Mouse (Mus musculus) urinary bladder, postnatal 4 days (tissue): ENCODE measurements around the gene Stab1.

Experiments
- DNase-seq, 2 experiments: peaks; one replicate each; pipeline ENCODE4 v3.0.0; 2021 to 2022; ENCODE audit warnings: low spot score in 2 of 2

The Stab1 gene

DNA sequence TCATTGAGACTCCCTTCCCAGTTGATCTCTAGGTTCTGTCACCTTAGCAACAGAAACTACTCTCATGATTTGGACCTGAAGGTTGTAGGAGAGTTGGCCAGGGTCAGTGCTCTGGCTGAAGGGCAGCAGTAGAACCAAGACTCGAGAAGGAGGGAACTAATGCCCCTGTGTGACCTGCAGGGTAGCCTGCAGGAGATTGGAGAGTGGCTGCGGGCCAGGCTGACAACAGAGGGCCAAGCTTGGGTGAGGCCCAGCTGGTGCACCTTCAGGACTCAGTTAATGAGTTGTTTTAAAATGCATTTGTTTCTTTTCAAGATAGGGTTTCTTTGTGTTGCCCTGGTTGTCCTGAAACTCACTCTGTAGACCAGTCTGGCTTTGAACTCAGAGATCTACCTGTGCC, 3.4 kb downstream of the Stab1 start:
- DNase-seq = no peak

DNA sequence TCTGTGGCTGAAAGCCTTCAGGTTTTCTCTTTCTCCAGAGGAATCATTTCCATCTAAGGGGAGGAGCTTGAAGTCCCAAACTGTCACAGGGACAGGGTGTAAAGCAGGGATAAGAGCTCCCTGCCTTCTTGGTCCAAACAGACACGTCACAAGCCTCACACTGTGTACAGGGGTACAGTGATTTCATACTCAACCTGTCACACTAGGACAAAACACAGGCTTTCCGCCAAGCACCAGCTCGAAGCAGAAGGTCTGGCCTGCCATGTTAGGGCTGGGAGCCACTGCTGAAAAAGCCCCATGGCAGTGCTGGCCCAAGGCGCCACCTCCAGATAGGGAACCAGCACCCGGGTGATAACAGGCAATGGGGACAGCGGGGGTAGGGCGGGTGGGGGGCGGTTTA, 4.4 kb downstream of the Stab1 start:
- DNase-seq = no peak

DNA sequence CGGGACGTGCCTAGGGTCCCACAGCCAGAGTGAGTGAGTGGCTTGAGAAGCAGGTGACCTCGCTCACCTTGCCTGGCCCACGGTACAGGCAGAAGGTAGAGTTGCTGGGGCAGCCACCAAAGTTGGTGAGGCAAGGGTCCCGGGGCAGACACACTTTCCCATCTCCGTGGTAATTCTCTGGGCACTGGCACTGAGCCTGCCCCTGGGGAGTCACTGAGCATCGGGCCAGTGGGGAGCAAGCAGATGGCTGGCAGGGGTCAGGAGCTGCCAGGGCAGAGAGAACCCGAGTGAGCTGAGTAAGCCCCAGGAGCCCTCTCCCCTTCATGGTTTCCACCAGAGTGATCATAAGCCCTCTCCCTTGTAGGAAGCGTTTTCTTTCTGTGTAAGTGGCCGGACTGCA, 6.8 kb downstream of the Stab1 start:
- no peak for DNase-seq

DNA sequence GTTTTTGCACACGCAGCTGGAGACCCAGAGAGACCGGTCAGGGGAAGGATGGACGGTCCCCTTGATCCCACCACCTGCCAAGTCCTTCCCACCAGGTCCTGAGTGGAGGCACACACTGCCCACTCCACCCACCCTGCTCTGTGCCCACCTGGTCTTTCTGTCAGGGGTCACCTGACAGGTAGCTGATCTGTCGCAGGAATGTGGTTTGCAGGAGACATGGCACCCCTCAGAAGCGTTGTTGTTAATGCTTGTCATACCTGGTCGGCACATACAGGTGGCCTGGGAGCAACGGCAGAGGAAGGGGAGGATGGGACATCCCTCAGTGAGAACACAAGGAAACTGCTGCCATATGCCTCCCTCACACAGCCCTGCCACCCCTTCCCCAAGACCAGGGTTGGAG, 7.2 kb downstream of the Stab1 start:
- no peak for DNase-seq

DNA sequence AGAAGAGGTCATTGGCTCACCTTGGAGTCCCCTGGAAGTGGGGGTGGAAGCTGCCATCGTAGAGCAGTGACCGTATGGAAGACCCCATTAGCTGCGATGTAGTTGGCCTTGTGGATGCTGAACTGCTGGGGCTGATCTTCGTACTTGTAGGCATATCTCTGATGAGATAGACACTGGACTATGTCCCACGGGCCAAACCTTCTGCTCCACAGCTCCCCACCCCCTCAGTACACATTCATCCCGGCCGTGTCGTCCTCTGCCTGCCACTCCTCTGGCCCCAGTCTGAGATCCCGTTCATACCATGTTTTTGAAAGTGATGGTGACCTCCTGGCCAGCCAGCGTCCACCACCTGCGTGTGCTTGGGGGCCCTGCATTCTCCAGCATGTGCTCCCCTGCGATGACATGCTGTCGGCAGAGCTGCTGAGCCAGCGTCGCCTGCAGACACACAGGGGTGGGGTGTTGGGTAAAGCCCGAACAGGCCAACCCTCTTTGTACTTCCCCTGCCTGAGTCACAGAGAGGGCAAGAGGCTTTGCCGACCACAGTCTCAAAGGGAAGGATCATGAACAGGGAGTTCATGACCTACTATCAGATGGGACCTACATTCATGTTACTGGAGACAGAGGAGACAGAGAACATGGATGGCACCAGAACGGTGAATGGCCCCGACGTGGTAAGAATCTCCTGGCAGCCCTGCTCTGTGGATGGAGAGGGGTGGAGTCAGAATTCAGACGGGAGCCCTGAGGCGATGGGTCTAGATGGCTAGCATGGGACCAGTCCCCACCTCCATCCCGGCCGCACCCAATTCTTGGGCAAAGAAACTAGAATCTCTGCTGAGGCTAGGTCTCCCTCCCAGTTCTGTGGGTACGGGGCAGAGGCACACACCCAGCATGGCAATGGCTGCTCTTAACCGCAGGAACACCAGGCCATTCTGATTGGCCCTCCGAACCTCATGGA, 8.0 kb downstream of the Stab1 start:
- no peak for DNase-seq

DNA sequence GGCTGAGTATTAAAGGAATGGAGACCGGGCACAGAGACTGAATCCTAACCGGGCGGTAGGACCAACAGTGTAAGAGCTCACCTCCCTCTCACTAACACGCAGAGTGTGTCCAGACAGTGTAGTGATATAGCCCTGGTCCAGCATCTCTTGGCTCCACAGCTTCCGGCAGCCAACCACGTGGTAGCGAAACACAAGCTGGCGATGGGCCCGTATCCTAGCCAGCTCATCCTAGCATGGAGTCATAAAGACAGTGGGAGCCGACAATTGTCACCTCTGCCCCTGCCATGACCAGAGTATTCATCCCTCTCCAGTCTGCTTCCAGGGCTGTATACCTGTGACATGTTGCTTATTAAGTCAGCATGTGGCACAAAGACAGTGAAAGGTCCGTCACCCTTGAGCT, 22.7 kb downstream of the Stab1 start:
- DNase-seq = no peak

DNA sequence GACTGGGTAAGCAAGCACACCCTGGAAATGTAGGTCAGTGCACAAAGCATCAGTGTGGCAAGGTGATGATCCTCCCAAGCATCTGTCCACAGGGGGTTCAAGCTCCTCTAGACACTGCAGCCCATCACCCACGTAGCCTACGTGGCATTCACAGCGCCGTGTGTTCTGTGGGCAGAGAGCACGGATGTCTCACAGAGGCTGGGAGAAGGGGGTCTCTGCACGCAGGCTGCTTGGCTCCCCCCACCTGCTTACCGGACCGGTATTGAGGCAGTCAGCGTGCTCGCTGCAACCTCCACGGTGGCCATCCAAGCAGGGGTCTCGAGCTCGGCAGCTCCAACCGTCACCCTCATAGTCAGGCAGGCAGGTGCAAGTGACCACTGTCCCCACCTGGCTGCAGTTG, 27.4 kb downstream of the Stab1 start:
- no peak for DNase-seq

DNA sequence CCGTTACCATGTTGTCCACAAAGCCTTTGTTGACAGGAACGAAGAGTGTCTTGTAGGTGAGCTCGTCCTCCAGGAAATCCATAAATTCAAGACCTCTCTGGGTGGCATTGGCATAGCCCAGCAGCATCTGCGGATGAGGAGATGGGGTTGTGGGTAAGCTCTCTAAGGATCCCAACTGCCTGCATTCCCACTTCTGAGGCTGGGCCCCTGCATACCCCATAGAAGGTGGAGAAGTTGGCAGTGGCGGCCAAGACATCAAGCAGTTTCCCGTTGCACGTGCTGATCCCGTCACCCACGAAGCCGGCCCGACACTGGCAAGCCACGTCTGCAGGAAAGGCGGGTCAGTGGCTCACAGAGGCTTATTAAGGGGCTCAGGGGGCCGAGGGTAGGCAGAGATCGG, 28.3 kb downstream of the Stab1 start:
- peak in 1 of 2 experiments; percentile 53 for DNase-seq

DNA sequence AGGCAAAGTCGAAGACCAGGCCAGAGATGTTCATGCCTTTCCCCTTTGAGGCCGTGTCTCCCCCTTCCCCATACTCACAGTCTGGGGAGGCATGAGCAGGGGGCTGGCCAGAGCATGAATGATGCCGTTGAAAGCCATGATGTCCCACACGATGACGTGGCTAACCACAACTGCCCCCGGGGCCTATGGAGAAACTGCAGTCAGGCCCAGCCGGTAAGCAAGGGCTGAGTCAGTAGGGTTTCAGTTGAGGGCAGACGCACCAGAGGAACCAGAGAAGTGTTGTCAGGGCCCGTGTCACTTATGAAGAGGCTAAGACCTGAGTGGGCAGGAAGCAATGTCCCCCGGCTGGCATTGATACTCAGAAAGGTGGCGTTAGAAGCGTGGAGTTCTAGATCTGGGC, 28.8 kb downstream of the Stab1 start:
- DNase-seq = peak in 1 of 2 experiments; percentile 54

DNA sequence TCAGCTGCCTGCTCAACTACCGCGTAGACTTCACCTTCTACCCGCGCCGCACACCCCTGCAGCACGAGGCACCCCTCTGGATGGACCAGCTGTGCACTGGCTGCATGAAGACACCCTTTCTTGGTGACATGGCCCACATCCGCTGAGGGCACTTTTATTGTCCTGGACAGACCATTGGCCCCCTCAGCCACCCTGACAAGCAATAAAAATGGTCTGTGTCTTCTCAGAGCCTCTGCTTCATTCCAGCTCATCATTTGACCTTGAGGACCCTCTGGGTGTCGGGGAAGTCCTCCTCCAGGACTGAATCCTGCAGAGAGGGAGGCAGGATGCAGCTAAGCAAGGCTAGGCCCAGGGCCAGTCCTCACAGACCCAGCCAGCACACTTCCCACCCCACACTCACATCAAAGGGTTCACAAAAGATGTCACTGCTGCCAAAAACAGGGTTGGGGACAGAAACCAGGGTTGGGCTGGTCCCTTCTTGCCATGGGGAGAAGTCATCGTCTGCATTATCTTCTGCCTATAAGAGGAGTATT, 29.5 kb downstream of the Stab1 start:
- DNase-seq = no peak

DNA sequence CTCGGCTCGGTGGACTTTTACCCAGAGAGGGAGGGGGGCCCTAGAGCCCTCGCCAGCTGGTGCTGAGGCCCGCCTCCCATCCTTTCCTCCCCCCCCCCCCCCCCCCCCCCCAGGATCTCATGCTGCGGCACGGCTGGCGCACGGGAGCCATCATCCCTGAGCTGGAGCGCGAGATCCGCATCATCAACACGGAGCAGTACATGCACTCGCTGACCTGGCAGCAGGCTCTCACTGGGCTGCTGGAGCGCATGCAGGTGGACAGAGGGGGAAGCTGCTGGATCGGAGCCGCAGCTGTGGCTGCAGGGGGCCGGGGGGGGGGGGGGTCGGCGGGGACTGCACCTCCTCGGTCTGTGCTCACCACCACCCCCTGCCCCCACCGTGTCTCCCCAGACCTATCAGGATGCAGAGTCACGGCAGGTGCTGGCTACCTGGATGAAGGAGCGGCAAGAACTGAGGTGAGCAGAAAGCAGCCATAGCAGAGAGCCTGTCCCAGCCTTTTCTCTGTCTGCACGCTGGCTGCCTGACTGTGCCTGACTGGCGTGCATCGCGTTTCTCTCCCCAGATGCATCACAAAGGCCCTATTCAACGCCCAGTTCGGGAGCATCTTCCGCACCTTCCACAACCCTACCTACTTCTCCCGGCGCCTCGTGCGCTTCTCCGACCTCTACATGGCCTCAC, 30.1 kb downstream of the Stab1 start:
- DNase-seq = peak in 1 of 2 experiments; percentile 48

DNA sequence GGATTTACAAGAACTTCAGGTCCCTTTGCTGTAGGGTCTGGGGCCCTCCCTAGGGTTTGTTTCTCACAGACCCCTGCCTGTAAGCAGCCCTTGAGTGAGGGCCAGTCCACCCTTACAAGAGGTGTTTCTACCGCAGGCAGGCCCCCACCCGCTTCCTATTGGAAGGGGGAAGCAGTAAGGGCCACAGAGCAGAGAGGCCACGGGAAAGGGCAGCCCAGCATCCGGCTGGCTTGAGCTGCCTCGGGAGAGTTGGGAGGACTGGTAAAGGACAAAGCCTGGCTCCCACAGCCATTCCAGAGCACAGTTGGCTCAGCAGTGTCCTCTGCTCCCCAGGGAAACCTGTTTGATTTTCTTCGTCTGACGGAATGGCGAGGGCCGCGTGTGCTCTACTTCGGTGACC, 30.6 kb downstream of the Stab1 start:
- DNase-seq = peak in 1 of 2 experiments; percentile 46

DNA sequence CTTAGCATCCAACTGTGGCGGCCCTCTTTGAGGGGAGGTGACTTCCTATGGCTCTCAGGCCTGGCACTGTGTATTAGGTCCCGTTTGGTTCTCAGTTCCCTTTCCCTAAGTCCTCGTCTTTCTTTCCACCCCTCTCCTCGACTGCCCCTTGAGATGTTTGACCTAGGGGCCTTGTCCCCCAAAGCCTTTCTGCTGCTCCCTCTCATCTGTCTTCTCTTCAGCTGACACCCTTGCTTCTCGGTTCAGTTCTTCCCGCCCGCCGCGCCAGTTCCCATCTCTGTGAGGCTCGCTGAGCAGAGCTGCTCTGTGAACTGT, 31.2 kb downstream of the Stab1 start:
- peak in 1 of 2 experiments; percentile 43 for DNase-seq

DNA sequence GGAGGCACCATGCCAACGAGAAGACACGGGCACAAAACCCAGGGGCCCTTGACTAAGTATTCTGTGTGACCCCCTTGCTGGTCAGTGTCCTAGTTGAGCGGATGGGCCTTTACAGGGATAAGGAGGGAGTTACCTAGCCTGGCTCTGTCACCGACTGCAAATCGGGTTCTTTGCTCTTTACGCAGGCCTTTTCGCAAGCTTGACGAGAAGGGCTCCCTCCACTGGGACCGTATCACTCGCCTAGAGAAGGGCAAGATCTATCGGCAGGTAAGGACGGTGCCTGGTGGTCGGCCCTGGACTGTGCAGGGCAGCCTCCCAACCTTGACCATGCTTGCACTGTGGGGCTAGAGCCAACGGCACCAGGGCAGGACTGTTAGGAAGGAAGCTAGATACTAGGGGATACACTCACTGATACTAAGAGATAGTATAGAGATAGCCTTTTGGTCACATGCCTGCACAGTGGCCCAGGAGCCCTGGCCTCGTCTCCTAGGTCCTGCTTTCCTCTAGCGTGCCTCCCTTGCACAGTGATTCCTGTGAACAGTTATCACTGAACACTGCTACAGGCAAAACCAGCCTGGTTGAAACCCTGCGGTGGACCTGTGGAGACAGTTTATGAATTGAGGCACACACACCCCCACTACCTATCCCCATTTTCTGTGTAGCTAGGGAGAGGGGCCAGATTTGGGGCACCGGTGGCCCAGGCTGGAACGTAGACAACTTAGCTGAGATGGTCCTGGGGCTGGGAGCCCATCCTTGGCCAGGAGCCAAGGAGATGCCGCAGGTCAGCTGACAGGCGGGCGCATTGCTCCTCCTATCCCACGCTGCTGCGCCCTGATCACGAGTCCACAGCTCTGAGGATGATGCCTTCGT, 31.8 kb downstream of the Stab1 start:
- peak in 1 of 2 experiments; percentile 57 for DNase-seq

DNA sequence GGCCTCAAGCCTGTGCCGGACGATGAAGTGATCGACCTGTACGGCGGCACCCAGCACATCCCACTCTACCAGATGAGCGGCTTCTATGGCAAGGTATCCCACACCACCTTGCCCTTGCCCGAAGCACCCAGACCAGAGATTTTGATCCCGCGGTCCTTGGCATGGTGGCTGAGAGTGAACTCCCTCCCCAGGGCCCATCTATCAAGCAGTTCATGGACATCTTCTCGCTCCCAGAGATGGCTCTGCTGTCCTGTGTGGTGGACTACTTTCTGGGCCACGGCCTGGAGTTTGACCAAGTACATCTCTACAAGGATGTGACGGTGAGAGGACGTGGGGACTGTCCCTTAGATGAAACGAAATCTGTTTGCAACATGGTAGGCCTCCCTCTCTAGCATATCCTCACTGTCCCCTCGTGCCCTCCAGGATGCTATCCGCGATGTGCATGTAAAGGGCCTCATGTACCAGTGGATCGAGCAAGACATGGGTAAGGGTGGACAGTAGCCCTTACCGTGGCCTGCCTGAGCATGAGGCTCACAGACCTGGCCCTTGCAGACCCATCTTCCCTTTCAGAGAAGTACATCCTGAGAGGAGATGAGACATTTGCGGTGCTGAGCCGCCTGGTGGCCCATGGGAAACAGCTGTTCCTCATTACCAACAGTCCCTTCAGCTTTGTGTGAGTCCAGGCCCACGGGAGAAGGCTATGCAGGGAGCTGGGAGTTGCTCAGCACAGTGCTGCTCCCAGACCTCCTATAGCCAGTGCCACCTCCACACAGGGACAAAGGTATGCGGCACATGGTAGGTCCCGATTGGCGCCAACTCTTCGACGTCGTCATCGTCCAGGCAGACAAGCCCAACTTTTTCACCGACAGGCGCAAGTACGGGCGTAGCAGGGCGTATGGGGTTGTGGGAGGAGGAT, 32.7 kb downstream of the Stab1 start:
- peak in 1 of 2 experiments; percentile 56 for DNase-seq

DNA sequence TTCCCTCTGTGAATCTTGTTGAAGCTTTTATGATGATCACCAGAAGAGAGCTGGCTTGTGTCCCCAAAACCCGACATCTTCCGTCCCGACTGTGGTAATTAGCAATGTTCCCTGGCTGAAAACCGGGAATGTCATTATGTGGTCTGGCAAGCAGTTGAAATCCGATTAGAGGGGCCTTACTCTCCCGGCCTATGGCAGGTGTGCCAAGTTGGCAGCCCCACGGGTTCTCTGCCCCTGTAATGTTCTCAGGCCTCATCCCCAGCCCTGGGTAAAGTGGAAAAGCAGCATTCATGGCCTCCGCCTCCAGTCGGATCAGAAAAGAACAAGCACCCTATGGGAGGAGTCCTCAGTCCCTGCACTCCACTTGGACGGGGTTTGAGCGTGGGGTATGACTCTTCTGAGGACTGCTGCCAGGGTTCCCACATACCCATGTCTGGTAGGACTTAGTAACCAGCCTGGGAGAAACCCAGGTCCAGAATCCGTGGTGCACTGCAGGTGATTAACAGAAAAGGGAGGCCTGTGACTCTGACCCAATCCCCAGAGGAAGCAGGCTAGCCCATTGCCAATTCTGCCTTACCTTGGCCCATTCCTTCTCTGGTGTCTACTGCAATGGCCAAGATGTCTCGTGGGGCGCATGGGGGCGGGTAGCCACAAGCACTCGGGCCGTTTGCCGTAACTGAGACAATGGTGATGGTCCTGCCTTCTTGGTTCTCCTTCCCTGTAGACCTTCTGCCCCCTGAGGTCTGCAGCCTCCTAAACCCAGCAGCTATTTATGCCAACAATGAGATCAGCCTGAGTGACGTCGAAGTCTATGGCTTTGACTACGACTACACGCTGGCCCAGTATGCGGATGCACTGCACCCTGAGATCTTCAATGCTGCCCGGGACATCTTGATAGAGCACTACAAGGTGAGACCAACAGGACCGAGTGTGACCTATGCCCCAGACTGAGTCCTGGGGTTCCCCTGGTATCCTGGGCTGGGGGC, 34.1 kb downstream of the Stab1 start:
- peak; percentile 28 to 57 for DNase-seq

DNA sequence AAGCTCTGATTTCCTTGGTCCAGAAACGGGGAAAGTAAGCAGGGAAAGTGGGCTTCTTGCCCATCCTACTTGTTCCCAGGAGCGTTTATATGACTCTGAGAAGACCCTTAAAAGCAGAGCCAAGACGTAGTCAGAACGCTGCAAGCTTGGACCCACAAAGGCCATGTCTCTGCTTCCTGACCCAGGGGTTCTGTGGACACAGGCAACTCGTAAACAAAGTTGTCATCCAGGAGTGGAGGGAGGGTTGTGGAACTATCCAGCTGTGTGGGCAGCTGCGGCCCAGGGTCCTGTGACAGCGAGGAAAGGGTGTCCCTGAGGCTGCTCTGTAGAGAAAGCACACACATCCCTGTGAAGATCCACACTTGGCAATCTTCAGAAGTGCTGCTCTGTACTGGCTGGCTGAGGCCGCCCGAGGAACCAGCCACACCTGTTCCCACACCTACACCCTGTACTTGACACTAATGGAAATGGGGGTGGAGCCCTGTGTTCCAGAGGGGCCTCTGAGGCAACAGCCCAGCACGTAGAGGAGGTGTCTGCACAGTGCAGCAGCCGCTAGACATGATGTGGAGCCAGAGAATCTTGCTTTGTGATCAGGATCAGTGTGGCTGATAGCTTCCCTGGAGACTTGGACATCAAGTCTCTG, 35.3 kb downstream of the Stab1 start:
- peak; percentile 19 to 57 for DNase-seq

DNA sequence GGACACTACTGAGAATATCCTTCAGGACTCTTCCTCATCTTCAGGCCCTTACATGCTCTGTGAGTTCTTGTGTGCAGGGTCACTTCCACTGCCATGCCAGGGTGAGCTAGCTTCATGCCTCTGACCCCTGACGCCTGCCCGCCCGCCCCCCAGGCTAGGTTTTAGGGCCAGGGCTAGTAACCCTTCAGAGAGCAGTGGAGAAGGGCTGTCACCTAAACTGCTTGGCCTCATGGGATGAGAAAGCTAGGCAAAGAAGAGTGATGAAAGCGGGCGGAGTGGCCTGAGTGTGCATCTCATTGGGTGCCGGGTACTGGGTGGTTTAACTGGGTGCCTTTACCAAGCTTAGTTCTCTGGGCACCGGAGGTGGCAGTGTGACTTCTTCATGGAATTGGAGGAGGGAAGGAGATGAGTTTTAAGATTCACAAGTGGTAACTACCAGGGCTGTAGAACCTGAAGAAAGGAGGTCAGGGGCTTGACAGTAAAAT, 35.9 kb downstream of the Stab1 start:
- peak; percentile 16 to 46 for DNase-seq

DNA sequence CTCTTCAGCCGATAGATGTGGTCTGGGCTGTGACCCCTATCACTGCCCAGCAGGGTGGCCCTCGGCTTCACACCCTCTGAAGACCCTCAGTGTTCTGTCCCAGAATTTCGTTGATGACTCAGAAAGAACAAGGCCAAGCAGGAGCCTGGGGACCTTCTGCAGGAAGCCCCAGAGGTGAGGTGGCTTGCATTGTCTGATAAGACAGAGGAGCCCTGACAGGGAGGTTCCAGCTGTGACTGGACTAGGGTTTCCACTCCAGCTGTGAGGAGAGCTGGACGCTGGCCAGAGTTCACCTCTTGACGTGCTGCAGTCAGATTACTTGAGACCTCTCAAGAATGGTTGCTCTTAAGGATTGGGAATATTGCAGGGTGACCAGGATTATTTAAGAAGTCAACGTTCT, 36.4 kb downstream of the Stab1 start:
- DNase-seq = peak in 1 of 2 experiments; percentile 18
